In the genomic region with DNA sequence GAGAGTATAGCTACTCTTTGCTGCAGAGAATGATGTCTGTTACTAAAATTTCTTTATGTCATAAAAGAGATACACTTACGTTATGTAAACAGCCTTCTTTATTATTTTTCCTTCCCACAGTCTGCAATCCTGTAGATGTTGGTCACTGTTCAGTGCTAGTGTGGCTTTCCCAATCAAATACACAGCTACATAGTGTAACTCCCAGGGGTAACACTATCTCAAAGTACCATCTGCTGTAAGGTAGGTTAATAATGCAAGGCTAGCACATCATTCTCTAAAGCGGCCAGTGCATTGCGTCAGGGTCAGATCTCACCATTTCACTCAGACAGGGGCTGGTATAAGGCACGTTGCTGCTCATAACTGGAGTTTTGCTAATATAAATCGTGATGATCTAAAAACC, we compare ENCODE assay signal across 24 mouse cellular contexts.
"Had no signal": no experiment of that assay in that cellular context is flagged by ENCODE, and none has a peak within 500 bp of the region (broad histone marks: within the 10 kb centered on the region; RNA-seq: fewer than 3 reads in every experiment).

No protein-coding gene starts in this region.

- H3K4me2 ChIP-seq: heart, embryonic 11.5 days; heart, embryonic 13.5 days; heart, embryonic 15.5 days; hindbrain, embryonic 12.5 days; hindbrain, embryonic 14.5 days; kidney, embryonic 15.5 days; limb, embryonic 13.5 days; limb, embryonic 15.5 days had no signal

- H3K27ac ChIP-seq: heart, adult 2 months; heart, embryonic 13.5 days; heart, embryonic 15.5 days; hindbrain, embryonic 12.5 days; hindbrain, embryonic 14.5 days; kidney, embryonic 15.5 days; kidney, postnatal 0 days; layer of hippocampus, adult 2 months; limb, embryonic 13.5 days; limb, embryonic 15.5 days had no signal

- H3K9me3 ChIP-seq: heart, embryonic 13.5 days; heart, embryonic 15.5 days; hindbrain, embryonic 12.5 days; kidney, embryonic 15.5 days; limb, embryonic 13.5 days; limb, embryonic 15.5 days had no signal

- H3K4me3 ChIP-seq: heart, adult 2 months; heart, embryonic 13.5 days; heart, embryonic 15.5 days; hindbrain, embryonic 12.5 days; kidney, embryonic 15.5 days; layer of hippocampus, adult 2 months; limb, embryonic 13.5 days; limb, embryonic 15.5 days had no signal

- H3K9ac ChIP-seq: heart, embryonic 13.5 days; heart, embryonic 15.5 days; hindbrain, embryonic 12.5 days; hindbrain, embryonic 14.5 days; kidney, embryonic 15.5 days; limb, embryonic 13.5 days; limb, embryonic 15.5 days had no signal

- H3K36me3 ChIP-seq: heart, embryonic 13.5 days; heart, embryonic 15.5 days; hindbrain, embryonic 12.5 days; kidney, embryonic 15.5 days; limb, embryonic 13.5 days; limb, embryonic 15.5 days had no signal

- DNase-seq: gastrocnemius, postnatal 14 days; gastrocnemius, postnatal 36 days; heart, adult 11 months; heart, adult 2 months; heart, postnatal 14 days; heart, postnatal 36 days; kidney, adult 11 months; kidney, adult 2 months; kidney, adult 9 months; kidney, postnatal 14 days; kidney, postnatal 4 days; left cerebral cortex, postnatal 4 days had no signal

- ATAC-seq: hindbrain, embryonic 16.5 days; intestine, embryonic 16.5 days had no signal

- H3K27me3 ChIP-seq: heart, embryonic 13.5 days; heart, embryonic 15.5 days; hindbrain, embryonic 12.5 days; kidney, embryonic 15.5 days; limb, embryonic 13.5 days; limb, embryonic 15.5 days had no signal

- H3K4me1 ChIP-seq: heart, embryonic 13.5 days; heart, embryonic 15.5 days; hindbrain, embryonic 12.5 days; kidney, embryonic 15.5 days; limb, embryonic 13.5 days; limb, embryonic 15.5 days had no signal
